Mouse (Mus musculus) intestine, embryonic 15.5 days (tissue): ENCODE data around the gene Pmm2. TPM values are rescaled to one million over a fixed set of nuclear protein-coding genes. Genes with fewer than 3 reads are reported as not detected.

Experiments
- ATAC-seq: fragments of 200-750 bp; cut with Nextera tagmentation; 2 replicates; pipeline ENCODE4 v1.8.0; 2017; ENCODE audit warnings: moderate TSS enrichment, moderate library complexity
- H3K27ac ChIP-seq: fragments of 300-500 bp; sonication (generic); 2 replicates; pipeline ENCODE4 v1.5.1; 2015; ENCODE audit warnings: mild to moderate bottlenecking, inconsistent platforms
- H3K27me3 ChIP-seq: fragments of 300-500 bp; sonication (generic); replicated peaks from 2 replicates; pipeline ENCODE4 v1.6.1; 2015; ENCODE audit warnings: inconsistent platforms
- H3K36me3 ChIP-seq: fragments of 300-500 bp; sonication (generic); 2 replicates; pipeline ENCODE4 v1.6.1; 2015; ENCODE audit warnings: inconsistent platforms
- H3K4me1 ChIP-seq: fragments of 300-500 bp; sonication (generic); replicated peaks from 2 replicates; pipeline ENCODE4 v1.6.1; 2015; ENCODE audit warnings: inconsistent platforms
- H3K4me2 ChIP-seq: fragments of 300-500 bp; sonication (generic); replicated peaks from 2 replicates; pipeline ENCODE4 v1.6.1; 2015; ENCODE audit warnings: mild to moderate bottlenecking, inconsistent platforms
- H3K4me3 ChIP-seq: fragments of 300-500 bp; sonication (generic); replicated peaks from 2 replicates; pipeline ENCODE4 v1.5.1; 2015; ENCODE audit warnings: inconsistent platforms
- H3K9ac ChIP-seq: fragments of 300-500 bp; sonication (generic); 2 replicates; pipeline ENCODE4 v1.6.1; 2015; ENCODE audit warnings: inconsistent platforms
- H3K9me3 ChIP-seq: fragments of 300-500 bp; sonication (generic); 2 replicates; pipeline ENCODE4 v1.6.1; 2016; ENCODE audit warnings: inconsistent platforms
- WGBS: fragments of 180-500 bp; shearing (Covaris S2); methylation state at CpG from one replicate; pipeline ENCODE4 v1.1.7; 2015; 5-methylcytosine and 5-hydroxymethylcytosine counted together
- polyA plus RNA-seq: library from polyadenylated mRNA; unstranded; fragments of >200 nt; fragmentation: Nextera tagmentation; extraction: Ambion mirVana; gene quantifications from 2 replicates; pipeline ENCODE4 v1.2.1, GENCODE M21; 2015

Gene Pmm2
- polyA plus RNA-seq, 1 experiment from 2014 or later = 92.0 TPM

GRCm38 (mm10) chr16:8663022-8663421 lies 25.5 kb downstream of the Pmm2 start:
- peaks cover 20% of the 10 kb centered on the region; the same call in 1 of the 2 replicates for H3K36me3 ChIP-seq
- H3K4me1 ChIP-seq = peaks cover 24% of the 10 kb centered on the region
- no peak overlapping the region for H3K4me2 ChIP-seq
- H3K9me3 ChIP-seq = no peaks in the 10 kb centered on the region
- ATAC-seq = no peak
- WGBS = no CpG with 5 or more reads among the region's 2 CpGs
- no peaks in the 10 kb centered on the region for H3K27me3 ChIP-seq
- H3K27ac ChIP-seq = no peak overlapping the region
- H3K9ac ChIP-seq = no peak overlapping the region
- no peak overlapping the region for H3K4me3 ChIP-seq

- H3K4me1 ChIP-seq = peaks cover 33% of the 10 kb centered on the region
- ATAC-seq = no peak
- no peaks in the 10 kb centered on the region for H3K27me3 ChIP-seq
- H3K9me3 ChIP-seq = no peaks in the 10 kb centered on the region
- H3K4me3 ChIP-seq = no peak overlapping the region
- no peak overlapping the region for H3K9ac ChIP-seq
- H3K27ac ChIP-seq = no peak overlapping the region
- peaks cover 20% of the 10 kb centered on the region for H3K36me3 ChIP-seq
- 84% methylated on average over 24 of the region's 24 CpGs for WGBS
- H3K4me2 ChIP-seq = no peak overlapping the region
Measured at GRCm38 (mm10) chr16:8663606-8664539, 26.4 kb downstream of the Pmm2 start.

GRCm38 (mm10) chr16:8665367-8665766 lies 27.9 kb downstream of the Pmm2 start:
- H3K4me1 ChIP-seq = peaks cover 47% of the 10 kb centered on the region
- no peaks in the 10 kb centered on the region for H3K9me3 ChIP-seq
- H3K27ac ChIP-seq = no peak overlapping the region
- no peak overlapping the region for H3K9ac ChIP-seq
- no peak for ATAC-seq
- no peaks in the 10 kb centered on the region for H3K27me3 ChIP-seq
- 79% methylated on average over 5 of the region's 5 CpGs for WGBS
- peaks cover 17% of the 10 kb centered on the region for H3K36me3 ChIP-seq
- no peak overlapping the region for H3K4me3 ChIP-seq
- no peak overlapping the region for H3K4me2 ChIP-seq

- Histone ChIP-seq H3K9ac (no peak overlapping the region), H3K4me1 (peaks cover 55% of the 10 kb centered on the region), H3K9me3 (no peaks in the 10 kb centered on the region), H3K27me3 (no peaks in the 10 kb centered on the region), H3K36me3 (peaks cover 13% of the 10 kb centered on the region), H3K27ac (no peak overlapping the region), H3K4me3 (no peak overlapping the region), H3K4me2 (no peak overlapping the region)
- ATAC-seq = no peak
- WGBS = 36% methylated on average over 2 of the region's 2 CpGs
Measured at GRCm38 (mm10) chr16:8666452-8666851, 29.0 kb downstream of the Pmm2 start.

GRCm38 (mm10) chr16:8667261-8667660 lies 29.8 kb downstream of the Pmm2 start:
- Histone ChIP-seq H3K4me3 (no peak overlapping the region), H3K4me2 (no peak overlapping the region), H3K4me1 (peaks cover 55% of the 10 kb centered on the region), H3K36me3 (peaks cover 9% of the 10 kb centered on the region), H3K9me3 (no peaks in the 10 kb centered on the region), H3K27me3 (no peaks in the 10 kb centered on the region), H3K27ac (no peak overlapping the region), H3K9ac (no peak overlapping the region)
- 77% methylated on average over 7 of the region's 7 CpGs for WGBS
- ATAC-seq = no peak

GRCm38 (mm10) chr16:8667814-8668213 lies 30.3 kb downstream of the Pmm2 start:
- ATAC-seq = no peak
- no peak overlapping the region for H3K9ac ChIP-seq
- peaks cover 58% of the 10 kb centered on the region for H3K4me1 ChIP-seq

GRCm38 (mm10) chr16:8668386-8668785 lies 30.9 kb downstream of the Pmm2 start:
- no peaks in the 10 kb centered on the region for H3K27me3 ChIP-seq
- peaks cover 2% of the 10 kb centered on the region for H3K36me3 ChIP-seq
- H3K4me2 ChIP-seq = no peak overlapping the region
- H3K4me3 ChIP-seq = no peak overlapping the region
- no peaks in the 10 kb centered on the region for H3K9me3 ChIP-seq
- no peak for ATAC-seq
- 89% methylated on average over 2 of the region's 2 CpGs for WGBS
- peaks cover 58% of the 10 kb centered on the region for H3K4me1 ChIP-seq
- no peak overlapping the region for H3K27ac ChIP-seq
- H3K9ac ChIP-seq = no peak overlapping the region

More at GRCm38 (mm10) chr16:8667814-8668213, 30.3 kb downstream of the Pmm2 start:
- no peaks in the 10 kb centered on the region for H3K27me3 ChIP-seq
- peaks cover 5% of the 10 kb centered on the region for H3K36me3 ChIP-seq
- H3K4me2 ChIP-seq = no peak overlapping the region
- no peak overlapping the region for H3K27ac ChIP-seq
- H3K9me3 ChIP-seq = no peaks in the 10 kb centered on the region
- 63% methylated on average over 4 of the region's 4 CpGs for WGBS
- H3K4me3 ChIP-seq = no peak overlapping the region

- Histone ChIP-seq H3K4me1 (peaks cover 57% of the 10 kb centered on the region), H3K4me2 (peak overlapping the region; percentile 80), H3K36me3 (no peaks in the 10 kb centered on the region; the same call in 1 of the 2 replicates), H3K9me3 (no peaks in the 10 kb centered on the region), H3K4me3 (0 out of 2 replicates have a peak overlapping the region, but pooled peaks have one; percentile 71), H3K27ac (no peak overlapping the region), H3K27me3 (no peaks in the 10 kb centered on the region), H3K9ac (peak overlapping the region; percentile 18; the same call in 1 of the 2 replicates)
- 58% methylated on average over 5 of the region's 5 CpGs for WGBS
- ATAC-seq = no peak
Measured at GRCm38 (mm10) chr16:8669432-8669831, 32.0 kb downstream of the Pmm2 start.

GRCm38 (mm10) chr16:8670041-8671035 lies 32.9 kb downstream of the Pmm2 start:
- 13% methylated on average over 14 of the region's 15 CpGs for WGBS
- Histone ChIP-seq H3K4me1 (peaks cover 57% of the 10 kb centered on the region), H3K9me3 (no peaks in the 10 kb centered on the region), H3K4me3 (peak overlapping the region; percentile 71), H3K36me3 (no peaks in the 10 kb centered on the region; the same call in 1 of the 2 replicates), H3K27ac (no peak overlapping the region), H3K9ac (peak overlapping the region; percentile 66), H3K27me3 (no peaks in the 10 kb centered on the region), H3K4me2 (peak overlapping the region; percentile 80)
- no peak for ATAC-seq

- Histone ChIP-seq H3K27ac (peak within 1 kb of the TSS; percentile 90), H3K4me2 (peak within 1 kb of the TSS; percentile 80), H3K27me3 (no peaks in the 10 kb centered on the region), H3K4me3 (peak within 1 kb of the TSS; percentile 71), H3K36me3 (no peaks in the 10 kb centered on the region; the same call in 1 of the 2 replicates), H3K9ac (peak within 1 kb of the TSS; percentile 66), H3K9me3 (no peaks in the 10 kb centered on the region), H3K4me1 (peaks cover 50% of the 10 kb centered on the region)
- ATAC-seq = peak; percentile 94
- WGBS = under 1% methylated on average over 67 of the region's 67 CpGs
Measured at GRCm38 (mm10) chr16:8671551-8672349, 34.3 kb downstream of the Pmm2 start, which contains the start of gene Carhsp1. TSS of gene Carhsp1 (minus strand) at chr16:8672155.

GRCm38 (mm10) chr16:8672350-8672687 lies 34.8 kb downstream of the Pmm2 start:
- H3K4me1 ChIP-seq = peaks cover 44% of the 10 kb centered on the region
- H3K27me3 ChIP-seq = no peaks in the 10 kb centered on the region
- no peaks in the 10 kb centered on the region; the same call in 1 of the 2 replicates for H3K36me3 ChIP-seq
- H3K4me2 ChIP-seq = peak overlapping the region; percentile 80
- no peak for ATAC-seq
- peak overlapping the region; percentile 71 for H3K4me3 ChIP-seq
- H3K9ac ChIP-seq = peak overlapping the region; percentile 38
- 0% methylated on average over 18 of the region's 18 CpGs for WGBS
- no peaks in the 10 kb centered on the region for H3K9me3 ChIP-seq
- H3K27ac ChIP-seq = peak overlapping the region; percentile 90
